Mouse (Mus musculus): ENCODE measurements around the gene Gm45711.
A peak's percentile ranks its signal among the peaks of the same experiment; 100 is the strongest.
"Not testable (repeated sequence)": the region's sequence is repeated elsewhere in the genome, so short reads cannot be mapped to it uniquely, and the experiment has no call there.

Gm45711 gene

DNA sequence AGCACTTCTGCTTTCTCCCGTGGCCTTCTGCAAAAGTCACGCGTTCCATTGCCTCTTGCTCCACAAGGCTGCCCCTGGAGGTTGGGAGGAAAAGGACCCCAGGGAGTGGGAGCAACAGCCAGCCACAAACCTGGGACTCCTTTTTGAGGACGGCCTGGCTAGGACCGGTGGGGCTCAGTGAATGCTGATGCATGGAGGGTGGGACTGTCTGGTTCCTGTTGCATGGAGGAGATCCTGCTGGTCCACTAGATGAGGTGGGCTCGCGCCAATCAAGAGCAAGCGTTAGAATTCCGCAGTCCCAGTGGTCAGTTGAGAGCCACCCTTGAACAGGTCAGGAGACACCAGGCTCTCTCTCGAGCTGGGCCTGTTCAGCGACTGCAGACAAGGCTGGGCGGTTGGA lies 12.0 kb upstream of the Gm45711 start, which contains the start of gene Cmtm2b:
TSS of gene Cmtm2b (plus strand) at position 301 of the 400 bp plus-strand sequence.
- ATAC-seq (ENCODE audit: insufficient number of reproducible peaks, low FRiP score, low TSS enrichment), result not testable (repeated sequence)

DNA sequence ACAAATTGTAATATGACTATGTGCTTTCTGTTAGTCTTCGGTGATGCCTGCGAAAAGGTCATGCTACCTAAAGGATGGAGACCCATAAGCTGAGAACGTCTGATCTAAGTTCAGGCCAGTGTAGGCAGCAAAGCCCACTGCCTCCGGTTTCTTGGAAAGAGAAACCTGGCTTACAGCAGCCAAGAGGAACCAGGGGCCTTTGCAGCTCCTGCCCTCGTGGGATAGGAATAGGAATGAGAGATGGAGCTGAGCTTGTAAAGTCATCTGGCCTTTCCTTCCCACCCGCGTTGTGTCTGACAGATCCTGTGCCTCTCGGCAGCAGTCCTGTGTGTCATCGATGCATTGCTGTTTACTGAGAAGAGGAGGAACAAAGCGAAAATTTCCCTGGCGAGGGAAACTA lies 11.4 kb upstream of the Gm45711 start, which contains the start of gene Gm11020:
TSS of gene Gm11020 (plus strand) at position 301 of the 400 bp plus-strand sequence.
- ATAC-seq (ENCODE audit: insufficient number of reproducible peaks, low FRiP score, low TSS enrichment), result not testable (repeated sequence)

DNA sequence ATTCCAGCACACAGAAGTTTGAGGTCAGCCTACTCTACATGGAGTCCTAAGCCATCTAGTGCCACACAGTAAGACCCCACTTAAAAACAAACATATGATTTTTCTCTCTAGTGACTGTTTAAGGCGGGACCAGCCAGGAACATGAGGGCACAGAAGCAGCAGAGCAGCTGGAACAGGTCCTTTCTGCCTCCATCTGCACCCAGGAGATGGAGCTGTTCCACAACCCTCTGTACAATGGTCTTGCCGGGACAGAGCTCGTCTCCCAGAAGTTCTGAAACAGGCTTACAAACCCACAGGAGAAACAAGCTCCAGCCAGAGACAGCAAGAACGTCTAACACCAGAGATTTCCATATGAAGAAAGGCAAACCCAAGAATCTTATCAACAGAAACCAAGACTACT lies 3.4 kb upstream of the Gm45711 start:
- ATAC-seq (ENCODE audit: insufficient number of reproducible peaks, low FRiP score, low TSS enrichment), result no peak

DNA sequence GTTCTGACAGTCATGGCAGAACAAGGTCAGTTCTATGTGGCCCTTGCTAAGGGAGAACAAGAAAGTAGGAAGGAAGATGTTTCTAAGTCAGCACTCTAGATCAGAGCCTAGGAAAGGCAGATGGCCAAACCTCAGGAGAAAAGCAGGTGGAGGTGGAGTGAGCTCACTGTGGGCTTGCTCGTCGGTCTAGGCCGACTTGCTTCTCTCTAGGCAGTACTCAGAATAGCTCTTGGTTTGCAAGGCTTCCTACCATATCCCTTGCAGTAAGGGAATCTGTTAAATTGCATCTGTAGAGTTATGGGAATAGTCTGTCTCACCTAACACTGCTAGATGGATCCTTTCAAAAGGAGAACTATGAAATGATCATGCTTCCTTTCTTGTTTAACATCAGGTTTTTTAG lies 2.1 kb upstream of the Gm45711 start:
- ATAC-seq (ENCODE audit: insufficient number of reproducible peaks, low FRiP score, low TSS enrichment), result not testable (repeated sequence)

DNA sequence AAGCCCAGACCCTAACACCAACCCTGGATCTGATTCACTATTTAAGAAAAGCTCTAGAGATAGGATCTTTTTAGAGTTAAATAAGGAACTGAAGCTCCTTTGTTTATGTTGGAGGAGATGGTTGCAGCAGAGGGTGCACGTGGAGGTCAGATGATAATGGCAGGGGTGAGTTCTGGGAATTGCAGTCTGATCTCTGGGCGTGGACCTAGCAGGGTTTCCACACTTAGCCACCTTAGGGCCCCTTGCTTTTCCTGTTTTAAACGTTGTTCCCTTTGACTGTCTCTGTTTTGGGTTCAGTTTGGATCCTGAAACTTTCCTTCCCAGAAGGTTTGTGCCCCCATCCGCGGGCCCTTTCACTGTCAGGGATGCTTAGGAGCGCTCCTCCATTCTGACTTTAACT lies 1.5 kb downstream of the Gm45711 start:
- not testable (repeated sequence) for ATAC-seq (ENCODE audit: insufficient number of reproducible peaks, low FRiP score, low TSS enrichment)

DNA sequence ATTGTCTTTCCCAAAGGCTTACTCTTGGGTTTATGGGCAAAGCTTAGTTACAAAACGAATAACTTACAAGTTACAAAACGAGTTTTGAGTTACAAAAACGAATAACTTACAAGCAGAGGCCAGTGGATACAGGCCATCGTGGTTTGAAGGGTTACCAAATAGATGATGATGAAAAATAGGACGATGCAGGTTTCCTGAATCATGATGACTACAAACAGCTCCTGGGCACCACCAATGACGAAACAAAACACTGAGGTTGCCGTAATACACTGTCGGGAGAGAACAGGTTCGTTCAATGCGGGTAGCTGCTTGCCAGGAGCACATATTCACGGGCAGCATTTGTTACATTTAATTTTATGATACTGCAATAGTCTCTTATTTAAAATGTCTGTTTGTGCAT lies 4.9 kb downstream of the Gm45711 start:
- no peak for ATAC-seq (ENCODE audit: insufficient number of reproducible peaks, low FRiP score, low TSS enrichment)

DNA sequence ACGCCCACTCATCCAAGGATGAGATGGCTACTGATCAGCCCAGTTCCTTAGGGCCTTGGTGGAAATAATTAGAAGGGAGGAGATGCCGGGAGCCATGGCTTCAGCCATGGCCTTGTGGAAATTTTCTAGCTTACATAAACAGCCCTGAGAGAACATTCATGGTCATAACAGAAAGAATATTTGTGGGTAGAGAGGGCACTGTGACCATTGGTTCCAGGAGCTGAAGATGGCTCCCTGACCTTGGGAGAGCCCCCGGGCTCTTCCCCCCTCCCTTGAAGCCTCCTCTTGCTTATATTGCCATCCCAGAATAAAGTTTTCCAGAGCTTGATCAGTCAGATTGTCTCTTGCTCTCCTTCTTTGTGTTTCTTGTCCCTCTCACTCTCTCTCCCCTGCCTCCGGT lies 7.3 kb downstream of the Gm45711 start:
- ATAC-seq (ENCODE audit: insufficient number of reproducible peaks, low FRiP score, low TSS enrichment), result not testable (repeated sequence)

DNA sequence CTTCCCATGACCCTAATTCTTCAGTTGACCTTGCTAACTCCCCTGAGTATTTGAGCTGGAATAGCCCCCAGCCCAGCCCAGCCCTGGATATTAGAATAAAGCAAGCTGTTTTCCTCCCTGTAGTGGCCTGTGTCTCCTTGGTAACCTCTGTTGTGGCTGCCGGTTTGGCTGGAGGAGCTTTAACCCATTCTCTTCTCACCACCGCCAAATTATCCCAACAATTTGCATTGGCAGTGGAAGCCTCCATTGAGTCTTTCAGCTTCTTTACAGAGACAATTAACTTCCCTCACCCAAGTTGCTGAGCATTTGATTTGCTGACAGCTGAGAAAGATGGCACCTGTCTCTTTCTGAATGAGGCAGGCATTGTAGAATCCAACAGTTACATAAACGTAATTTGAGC lies 8.3 kb downstream of the Gm45711 start:
- not testable (repeated sequence) for ATAC-seq (ENCODE audit: insufficient number of reproducible peaks, low FRiP score, low TSS enrichment)

DNA sequence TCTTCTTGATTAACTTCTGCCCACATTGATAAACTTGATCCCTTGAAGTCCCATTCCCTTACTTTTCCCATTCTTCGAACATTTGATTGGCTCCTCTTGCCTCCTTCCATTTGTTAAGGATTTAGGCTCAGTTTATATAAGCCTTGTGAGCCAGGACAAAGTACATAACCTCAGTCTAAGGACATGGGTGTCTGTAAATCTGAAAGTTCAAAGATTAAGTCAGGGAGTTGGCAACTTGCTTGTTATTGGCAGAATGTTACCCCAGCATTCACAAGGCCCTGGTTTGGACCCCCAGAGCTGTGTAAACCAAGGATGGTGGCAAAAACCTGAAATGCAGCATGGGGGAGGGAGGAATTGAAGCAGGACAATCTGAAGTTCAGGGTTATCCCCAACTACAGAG lies 15.5 kb downstream of the Gm45711 start:
- no peak for ATAC-seq (ENCODE audit: insufficient number of reproducible peaks, low FRiP score, low TSS enrichment)

DNA sequence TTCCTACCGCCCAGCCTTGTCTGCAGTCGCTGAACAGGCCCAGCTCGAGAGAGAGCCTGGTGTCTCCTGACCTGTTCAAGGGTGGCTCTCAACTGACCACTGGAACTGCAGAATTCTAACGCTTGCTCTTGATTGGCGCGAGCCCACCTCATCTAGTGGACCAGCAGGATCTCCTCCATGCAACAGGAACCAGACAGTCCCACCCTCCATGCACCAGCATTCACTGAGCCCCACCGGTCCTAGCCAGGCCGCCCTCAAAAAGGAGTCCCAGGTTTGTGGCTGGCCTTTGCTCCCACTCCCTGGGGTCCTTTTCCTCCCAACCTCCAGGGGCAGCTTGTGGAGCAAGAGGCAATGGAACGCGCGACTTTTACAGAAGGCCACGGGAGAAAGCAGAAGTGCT lies 16.8 kb downstream of the Gm45711 start, which contains the start of gene Cmtm2a:
TSS of gene Cmtm2a (minus strand) at position 101 of the 400 bp plus-strand sequence.
- ATAC-seq (ENCODE audit: insufficient number of reproducible peaks, low FRiP score, low TSS enrichment), result not testable (repeated sequence)

DNA sequence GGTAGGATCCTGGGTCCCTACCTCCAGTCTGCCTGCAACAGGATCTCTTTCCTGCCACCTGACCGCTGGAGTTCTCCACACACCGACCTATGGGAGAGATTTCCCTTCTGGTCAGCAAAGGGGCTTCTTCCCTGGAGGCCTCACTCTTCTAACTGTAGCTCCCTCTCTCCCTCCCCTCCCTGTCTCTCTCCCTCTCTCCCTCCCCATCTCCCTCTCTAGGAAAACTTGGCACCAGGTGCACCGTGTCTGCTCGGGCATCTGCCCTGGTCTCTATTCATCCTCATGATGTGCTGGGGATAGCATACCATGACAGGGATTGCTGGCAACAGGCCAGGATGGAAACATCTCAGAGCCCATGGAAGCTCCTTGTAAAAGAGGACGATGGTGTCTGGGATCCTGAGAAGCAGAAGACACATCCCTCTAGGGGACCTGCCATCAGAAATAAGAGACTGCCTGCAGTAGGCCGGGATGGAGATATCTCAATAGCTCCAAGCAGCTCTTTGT lies 40.9 kb downstream of the Gm45711 start:
- no peak for ATAC-seq (ENCODE audit: insufficient number of reproducible peaks, low FRiP score, low TSS enrichment)

DNA sequence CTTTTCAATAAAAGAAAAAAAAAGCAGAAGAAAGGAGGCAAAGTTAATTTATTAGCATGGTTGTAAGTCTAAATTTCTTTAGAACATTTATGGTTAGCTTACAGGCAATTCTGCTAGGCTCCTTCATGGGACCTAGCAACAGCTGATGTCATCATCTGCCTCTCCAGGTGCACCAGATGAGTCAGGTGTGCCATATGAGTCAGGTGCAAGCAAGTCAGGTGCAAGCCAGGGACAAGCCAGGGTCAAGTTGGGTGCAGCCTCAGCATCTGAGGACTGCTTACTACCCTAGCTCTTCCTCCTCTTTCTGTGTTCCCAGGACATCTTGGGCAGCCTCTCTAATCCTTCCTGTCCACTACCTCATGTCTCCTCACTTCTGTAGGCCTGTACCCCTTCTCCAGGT lies 41.5 kb downstream of the Gm45711 start:
- ATAC-seq (ENCODE audit: insufficient number of reproducible peaks, low FRiP score, low TSS enrichment), result no peak

DNA sequence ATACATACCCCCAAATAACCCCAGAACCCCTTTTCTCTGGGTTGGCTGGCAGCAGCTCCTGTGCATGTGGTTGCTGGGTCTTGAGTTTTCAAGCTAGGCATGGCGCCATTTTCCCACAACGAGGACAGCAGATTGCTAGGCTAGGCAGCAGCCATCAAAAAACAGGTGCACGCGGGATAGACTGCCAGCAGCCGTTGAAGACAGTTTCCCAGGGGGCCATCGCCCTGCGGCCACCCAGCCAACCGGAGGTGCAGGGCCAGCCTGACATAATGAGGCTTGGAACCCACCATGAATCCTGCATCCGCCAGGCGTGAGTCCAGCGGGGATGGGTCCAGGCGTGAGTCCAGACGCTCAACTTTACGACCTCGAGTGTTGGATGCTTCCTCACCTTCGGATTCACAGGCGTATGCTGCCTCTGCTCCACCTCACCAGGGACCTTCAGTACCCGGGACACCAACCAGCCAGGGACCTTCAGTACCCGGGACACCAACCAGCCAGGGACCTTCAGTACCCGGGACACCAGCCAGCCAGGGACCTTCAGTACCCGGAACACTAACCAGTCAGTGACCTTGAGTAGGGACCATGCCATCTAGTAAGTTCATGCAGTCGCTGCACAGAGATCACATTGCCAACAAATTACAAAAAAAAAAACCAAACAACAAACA lies 45.5 kb downstream of the Gm45711 start:
- not testable (repeated sequence) for ATAC-seq (ENCODE audit: insufficient number of reproducible peaks, low FRiP score, low TSS enrichment)

DNA sequence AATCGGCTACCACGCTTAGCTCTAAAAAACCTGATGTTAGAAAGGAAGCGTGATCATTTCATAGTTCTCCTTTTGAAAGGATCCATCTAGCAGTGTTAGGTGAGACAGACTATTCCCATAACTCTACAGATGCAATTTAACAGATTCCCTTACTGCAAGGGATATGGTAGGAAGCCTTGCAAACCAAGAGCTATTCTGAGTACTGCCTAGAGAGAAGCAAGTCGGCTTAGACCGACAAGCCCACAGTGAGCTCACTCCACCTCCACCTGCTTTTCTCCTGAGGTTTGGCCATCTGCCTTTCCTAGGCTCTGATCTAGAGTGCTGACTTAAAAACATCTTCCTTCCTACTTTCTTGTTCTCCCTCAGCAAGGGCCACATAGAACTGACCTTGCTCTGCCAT lies 48.1 kb downstream of the Gm45711 start:
- not testable (repeated sequence) for ATAC-seq (ENCODE audit: insufficient number of reproducible peaks, low FRiP score, low TSS enrichment)

DNA sequence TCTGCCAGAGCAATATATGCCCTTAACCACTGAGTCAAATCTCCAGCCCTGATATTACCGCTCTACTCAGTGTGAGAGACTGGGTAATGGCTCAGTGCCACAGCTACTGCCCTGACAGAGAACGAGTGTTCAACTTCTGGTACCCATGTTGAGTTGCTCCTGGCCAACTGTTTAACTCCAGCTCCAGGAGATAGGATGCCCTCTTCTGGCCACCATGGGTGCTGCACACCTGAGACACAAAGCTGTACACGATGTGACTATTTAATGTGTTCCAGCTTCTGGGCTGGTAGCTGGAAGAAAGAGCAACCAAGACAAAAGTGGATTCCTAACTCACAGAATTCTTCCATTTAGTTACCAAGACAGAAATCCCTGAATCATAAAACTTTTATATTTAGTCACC lies 56.9 kb downstream of the Gm45711 start:
- ATAC-seq (ENCODE audit: insufficient number of reproducible peaks, low FRiP score, low TSS enrichment), result no peak

DNA sequence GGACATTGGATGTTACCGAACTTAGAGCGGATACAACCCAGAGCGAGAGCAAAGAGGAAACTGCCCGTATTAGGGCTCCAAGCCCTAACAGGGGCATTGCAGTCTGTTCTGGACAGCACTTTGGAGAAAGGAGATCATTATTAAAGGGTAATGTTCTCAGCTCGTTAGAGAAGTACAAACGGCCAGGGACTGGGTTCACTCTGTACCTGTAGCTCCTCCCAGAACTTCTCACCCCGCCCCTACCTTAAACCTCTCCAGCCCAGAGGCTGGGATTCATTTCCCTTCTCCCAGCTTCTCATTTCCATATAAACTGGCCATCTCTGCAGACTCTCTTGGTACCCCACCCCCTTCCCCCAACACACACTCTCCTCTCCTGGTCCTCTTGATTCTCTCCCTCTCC lies 58.4 kb downstream of the Gm45711 start:
- no peak for ATAC-seq (ENCODE audit: insufficient number of reproducible peaks, low FRiP score, low TSS enrichment)

DNA sequence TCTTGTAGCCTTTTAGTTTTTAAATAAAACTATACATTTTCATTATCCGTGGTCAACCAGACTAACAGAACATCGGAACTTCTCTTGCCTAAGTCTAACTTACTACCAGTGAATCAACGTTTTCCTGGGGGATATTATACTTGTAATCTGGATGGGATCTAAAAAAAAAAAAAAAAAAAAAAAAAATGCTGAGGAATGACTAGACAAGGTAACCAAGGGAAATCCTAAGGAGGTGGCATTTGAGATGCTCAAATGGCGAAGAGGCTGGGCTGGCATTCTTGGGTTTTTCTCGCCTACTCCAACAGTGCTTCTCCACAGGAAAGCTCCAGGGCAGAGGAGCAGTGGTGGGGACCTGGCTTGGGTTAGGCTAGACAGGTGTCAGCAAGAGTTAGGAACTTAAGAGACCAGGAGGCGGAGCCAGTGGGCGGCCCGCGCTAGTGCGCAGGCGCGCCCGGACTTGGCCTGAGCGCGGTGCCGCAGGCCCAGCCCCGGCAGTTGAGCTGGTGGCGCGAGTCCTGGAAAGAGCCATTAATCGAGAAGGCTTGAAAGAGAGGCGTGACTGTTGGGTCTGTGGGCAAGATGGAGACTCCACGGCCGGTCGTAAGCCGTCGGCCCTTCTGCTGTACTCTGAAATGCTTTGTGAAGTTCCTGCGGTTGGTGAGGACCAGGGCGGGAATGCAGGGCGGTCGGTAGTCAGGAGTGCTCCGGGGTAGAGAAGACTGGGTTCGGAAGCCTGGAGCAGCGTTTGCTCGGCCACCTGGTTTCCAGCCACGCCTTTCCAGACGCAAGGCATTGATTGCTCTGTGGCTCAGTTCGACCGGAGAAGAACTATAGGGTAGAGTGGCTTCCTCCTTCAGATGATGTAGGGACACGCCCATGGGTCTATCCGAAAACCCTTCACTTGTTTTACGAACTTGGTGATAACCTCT lies 59.2 kb downstream of the Gm45711 start, which contains the start of gene Cklf:
TSS of gene Cklf (plus strand) at position 423 of the 929 bp plus-strand sequence.
- peak; percentile 68 for ATAC-seq (ENCODE audit: insufficient number of reproducible peaks, low FRiP score, low TSS enrichment)

DNA sequence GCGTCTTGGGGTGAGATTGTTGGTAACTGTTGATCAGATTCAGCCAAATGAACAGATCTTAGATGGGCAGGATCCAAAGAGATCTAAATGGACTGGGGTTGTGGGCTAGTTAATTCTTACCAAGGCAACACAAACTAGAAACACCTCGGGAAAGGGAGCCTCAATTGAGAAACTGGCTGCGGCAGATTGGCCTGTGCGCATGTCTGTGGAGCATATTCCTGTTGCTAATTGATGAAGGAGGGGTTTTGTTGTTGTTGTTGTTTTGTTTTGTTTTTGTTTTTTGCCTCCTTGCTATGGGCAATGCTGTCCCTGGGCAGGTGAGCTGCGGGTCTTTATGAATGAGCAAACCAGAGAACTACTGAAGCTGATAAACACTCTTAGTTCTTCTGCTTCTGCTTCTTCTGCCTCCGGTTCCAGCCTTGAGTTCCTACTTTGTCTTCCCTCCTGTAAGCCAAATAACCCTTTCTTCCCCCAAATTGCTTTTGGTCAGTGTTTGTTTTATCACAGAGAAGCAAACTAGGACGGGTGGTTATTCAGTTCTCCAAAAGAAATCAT lies 60.4 kb downstream of the Gm45711 start:
- no peak for ATAC-seq (ENCODE audit: insufficient number of reproducible peaks, low FRiP score, low TSS enrichment)

DNA sequence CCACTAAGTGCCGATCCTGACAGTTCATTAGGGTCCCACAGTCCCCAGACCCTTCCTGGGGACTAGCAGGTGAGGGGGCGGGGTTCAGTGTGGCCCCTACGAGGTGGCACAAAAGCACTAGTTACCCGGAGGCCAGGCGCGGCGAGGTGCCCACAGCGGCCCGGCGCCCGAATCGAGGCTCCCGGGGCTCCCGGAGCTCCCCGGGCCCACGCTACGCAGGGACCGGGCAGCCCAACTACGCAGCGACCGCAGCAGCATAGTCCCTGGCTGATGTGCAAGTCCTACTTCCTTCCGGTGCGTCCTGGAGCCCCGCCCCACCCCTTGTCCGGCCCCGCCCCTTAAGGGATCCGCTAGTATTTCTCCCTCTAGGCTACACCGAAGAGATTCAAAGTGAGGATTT lies 61.6 kb downstream of the Gm45711 start, which contains the start of gene Tk2:
TSS of gene Tk2 (minus strand) at position 283 of the 400 bp plus-strand sequence.
- peak; percentile 78 for ATAC-seq (ENCODE audit: insufficient number of reproducible peaks, low FRiP score, low TSS enrichment)

DNA sequence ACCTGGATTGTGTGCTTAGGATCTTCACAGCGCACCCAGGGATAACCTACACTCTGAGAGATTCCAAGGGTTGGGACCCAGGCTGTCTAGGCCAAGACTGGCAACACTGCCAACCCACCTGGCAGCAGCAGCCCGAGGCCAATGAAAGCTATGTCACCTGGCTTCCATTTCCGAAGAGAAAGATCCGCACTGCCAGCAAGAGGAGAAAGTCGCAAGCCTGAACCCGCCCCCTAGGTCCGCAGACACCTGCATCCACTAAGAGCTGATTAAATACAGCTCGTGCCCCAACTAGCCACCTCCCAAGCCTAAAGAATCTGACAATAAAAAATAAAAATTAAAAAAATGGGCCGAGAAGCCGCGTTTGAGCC lies 62.0 kb downstream of the Gm45711 start:
- 0 out of 2 replicates have a peak, but pooled peaks have one; percentile 24 for ATAC-seq (ENCODE audit: insufficient number of reproducible peaks, low FRiP score, low TSS enrichment)

All from cerebellum, adult (tissue).